Comparison of ENCODE assay signal across 9 mouse cellular contexts in the genomic region with DNA sequence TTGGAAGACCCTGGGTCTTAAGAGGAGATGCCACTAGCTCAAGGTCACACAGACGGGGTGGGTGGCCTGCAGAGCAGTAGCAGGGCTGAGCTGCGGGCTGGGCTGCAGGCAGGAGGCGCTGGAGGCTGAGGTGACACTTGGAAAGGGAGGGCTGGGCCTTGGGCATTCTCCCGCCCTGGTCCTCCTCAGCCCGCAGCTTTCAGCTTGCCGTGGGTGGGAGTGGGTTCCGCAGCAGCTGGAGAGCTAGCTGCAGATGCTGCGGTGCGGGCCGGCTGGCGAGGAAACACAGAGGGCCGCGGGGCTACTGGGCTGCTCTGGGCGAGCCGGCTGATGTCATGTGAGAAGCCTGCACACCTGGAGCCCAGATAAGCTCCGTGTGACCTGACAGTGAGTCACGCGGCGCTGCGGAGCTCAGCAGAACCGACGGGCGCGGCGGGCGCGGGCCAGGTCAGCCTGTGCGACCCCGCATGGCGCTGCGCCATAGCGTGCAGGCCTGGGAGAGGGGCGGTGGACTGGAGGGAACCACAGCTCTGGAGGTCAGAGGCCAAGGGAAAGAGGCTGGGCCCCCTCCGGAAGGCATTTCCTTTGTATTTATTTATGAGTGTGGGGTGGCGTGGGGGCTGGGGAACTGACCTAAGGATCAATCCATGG. TPM values are rescaled to one million over a fixed set of nuclear protein-coding genes. Genes with fewer than 3 reads are reported as not detected.
DNase-seq lines count a peak whose midpoint lies in the region; ATAC-seq and TF ChIP-seq lines count a peak whose summit lies in the region.
"Had no signal": no experiment of that assay in that cellular context is flagged by ENCODE, and none has a peak within 500 bp of the region (broad histone marks: within the 10 kb centered on the region; RNA-seq: fewer than 3 reads in every experiment).

No protein-coding gene starts in this region.

- intact Hi-C loops in heart, postnatal 36 days (cut with DNase I), result no loop called here

- peak; percentile 76; the same call in 1 of the 2 replicates for TF ChIP-seq CTCF in embryonic fibroblast, embryonic 13.5 days (IDR thresholded peaks at IDR 0.05; ENCODE audit: borderline replicate concordance, insufficient read depth, low read length)

- no peak overlapping the region for H3K4me3 ChIP-seq in embryonic fibroblast, embryonic 13.5 days (ENCODE audit: insufficient read depth, low read length)

- no peak overlapping the region for H3K27ac ChIP-seq in embryonic fibroblast, embryonic 13.5 days (ENCODE audit: insufficient read depth, low read length)

- no peaks in the 10 kb centered on the region for H3K4me1 ChIP-seq in embryonic fibroblast, embryonic 13.5 days (ENCODE audit: control insufficient read depth, insufficient read depth, low read length)

- TF ChIP-seq POLR2A in embryonic fibroblast, embryonic 13.5 days (IDR thresholded peaks at IDR 0.05; ENCODE audit: low read depth, low read length), result no peak

- no peak for ATAC-seq in monocyte, adult 5-6 weeks (replicated peaks; ENCODE audit: insufficient number of reproducible peaks, low FRiP score, low TSS enrichment, poor library complexity, severe bottlenecking)

- peak; percentile 83 for DNase-seq in A20 (ENCODE audit: low read depth, low spot score)
- peak; percentile 58 for DNase-seq in MN1 (ENCODE audit: low spot score)
- DNase-seq in heart, postnatal 36 days, result peak; percentile 59 to 65
- peak; percentile 31 to 41 for DNase-seq in layer of hippocampus, adult 8-10 months (ENCODE audit: low spot score in 2 of 2)
- peak; percentile 65 for DNase-seq in lung, postnatal 25 days (ENCODE audit: low spot score)
- DNase-seq in right cerebral cortex, postnatal 10 days (ENCODE audit: low spot score in 2 of 2), result peak; percentile 62 to 65

RNA-seq across cellular contexts. Expression of a gene that starts 3.4 kb away (rescaled TPM):
- 16.2 and 20.1 TPM in 2 replicates for polyA plus RNA-seq in embryonic fibroblast, embryonic 13.5 days (2011; ENCODE audit: insufficient read length, low read depth, missing spikeins)
- 100 to 1,000 TPM; 256 to 280 TPM for total RNA-seq in heart, postnatal 36 days (2021)
- 100 to 1,000 TPM; 136 to 156 (median 149) TPM for total RNA-seq in layer of hippocampus, adult 8-10 months (2022)
- total RNA-seq in monocyte, adult 5-6 weeks (2017), result 142 to 166 TPM (median 145 TPM) in 3 replicates

RNA-seq across cellular contexts. Expression of a gene that starts 21.1 kb away (rescaled TPM):
- polyA plus RNA-seq in embryonic fibroblast, embryonic 13.5 days (2011; ENCODE audit: insufficient read length, low read depth, missing spikeins), result not detected in 2 replicates
- not detected for total RNA-seq in heart, postnatal 36 days (2021)
- not detected for total RNA-seq in layer of hippocampus, adult 8-10 months (2022)
- 0.68 to 1.2 TPM in 2 of 3 replicates, not detected in the other for total RNA-seq in monocyte, adult 5-6 weeks (2017)
- polyA plus RNA-seq: frontal cortex, adult 2 months had no signal

RNA-seq across cellular contexts. Expression of a gene that starts 41.4 kb away (rescaled TPM):
- not detected in 2 replicates for polyA plus RNA-seq in embryonic fibroblast, embryonic 13.5 days (2011; ENCODE audit: insufficient read length, low read depth, missing spikeins)
- total RNA-seq in heart, postnatal 36 days (2021), result not detected
- total RNA-seq in layer of hippocampus, adult 8-10 months (2022), result not detected
- not detected in 3 replicates for total RNA-seq in monocyte, adult 5-6 weeks (2017)
